Mouse (Mus musculus) lung, postnatal 0 days (tissue): ENCODE results near the gene Sdhaf3.

Experiments used
- CTCF ChIP-seq: IDR thresholded peaks from 2 replicates; pipeline ENCODE4 v1.5.1; 2016; ENCODE audit warnings: antibody characterized with exemption, mild to moderate bottlenecking
- EP300 ChIP-seq: IDR thresholded peaks from 2 replicates; pipeline ENCODE4 v1.6.1; 2016; ENCODE audit warnings: antibody characterized with exemption, mild to moderate bottlenecking, control low read depth

DNA sequence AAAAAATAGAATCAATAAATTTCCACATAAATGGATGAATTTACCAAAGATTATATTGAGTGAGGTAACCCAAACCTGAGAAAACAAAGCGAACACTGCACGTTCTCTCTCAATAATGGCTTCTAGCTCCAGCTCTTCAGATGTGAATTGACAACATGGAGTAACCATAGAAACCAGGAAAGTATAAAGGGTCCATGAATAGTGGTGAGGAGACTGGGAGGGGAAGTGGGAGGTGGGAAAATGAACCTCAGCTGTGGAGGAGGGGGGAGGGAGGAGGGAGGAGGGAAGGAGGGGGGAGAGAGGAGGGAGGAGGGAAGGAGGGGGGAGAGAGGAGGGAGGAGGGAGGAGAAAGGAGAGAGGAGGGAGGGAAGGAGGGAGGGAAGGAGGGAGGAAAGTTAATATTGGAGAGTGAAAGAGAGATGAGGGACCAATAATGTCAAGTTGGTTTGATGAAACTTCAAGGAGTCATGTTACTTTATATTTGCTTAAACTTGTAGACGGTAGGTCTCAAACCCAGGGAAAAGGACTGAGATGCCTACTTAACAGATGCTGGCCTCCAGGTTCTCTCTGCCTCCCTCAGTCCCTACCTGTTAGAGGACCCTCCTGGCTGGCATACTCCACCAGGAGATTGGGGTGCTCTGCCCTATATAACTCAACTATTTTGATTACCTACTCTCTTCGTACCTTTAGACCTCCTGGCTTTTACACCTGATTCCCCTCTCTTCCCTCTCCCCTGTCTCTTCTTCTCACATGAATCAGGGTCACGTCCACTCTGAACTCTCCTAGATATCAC is 126.9 kb downstream of the Sdhaf3 start:
- no peak for TF ChIP-seq CTCF
- no peak for TF ChIP-seq EP300
